Mouse (Mus musculus): ENCODE measurements around the gene Ank. TPM values are rescaled to one million over a fixed set of nuclear protein-coding genes. Genes with fewer than 3 reads are reported as not detected.

The Ank gene
- total and polyA plus RNA-seq, 3 experiments: 176 to 225 (median 196) TPM

DNA sequence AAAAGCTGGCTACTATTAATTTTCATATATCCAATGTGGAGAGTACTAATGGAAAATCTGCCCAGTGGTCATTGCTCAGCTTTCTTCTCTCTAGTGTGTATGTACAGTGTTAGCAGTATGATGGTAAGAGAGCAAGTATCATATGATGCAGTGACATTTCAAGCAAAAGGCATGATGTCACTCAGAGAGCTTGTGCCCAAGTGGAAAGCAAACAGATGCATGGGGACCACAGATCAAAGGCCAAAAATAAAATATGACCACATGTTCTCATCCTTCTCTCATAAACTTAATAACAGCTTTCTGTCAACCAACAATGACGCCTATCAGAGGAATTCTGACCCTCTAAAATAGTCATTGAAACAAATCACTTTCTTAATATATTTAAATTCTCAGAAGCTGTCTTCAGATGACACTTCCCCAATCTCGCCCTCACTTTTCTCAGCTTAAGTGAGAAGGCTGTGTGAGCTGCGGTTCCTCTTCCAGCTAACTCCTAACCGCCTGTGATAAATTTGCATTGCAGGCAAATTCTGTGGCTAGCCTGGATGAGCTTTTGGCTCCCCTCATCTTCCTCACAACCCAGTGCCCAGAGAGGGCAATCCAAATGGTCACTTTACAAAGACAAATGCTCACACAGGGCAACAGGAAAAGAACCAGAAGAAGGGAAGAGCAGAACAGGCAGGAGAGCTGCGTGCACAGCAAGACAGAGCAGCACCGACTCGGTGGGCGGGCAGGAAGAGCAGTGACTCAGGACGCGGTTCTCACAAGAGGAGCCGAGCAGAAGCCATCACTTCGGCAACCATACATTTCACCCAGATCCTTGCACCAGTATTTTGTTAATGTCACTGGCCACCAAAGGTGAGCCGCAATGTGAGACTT, 158.8 kb downstream of the Ank start:
- Histone ChIP-seq H3K27ac (peak overlapping the region; percentile 48), H3K79me2 (replicated peaks; ENCODE audit: control insufficient read depth, insufficient read depth, low read length) (peaks cover 2% of the 10 kb centered on the region), H3K9ac (ENCODE audit: low read depth, low read length) (no peak overlapping the region), H3K36me3 (ENCODE audit: control insufficient read depth, insufficient read depth, low read length) (peaks cover 10% of the 10 kb centered on the region), H3K4me1 (ENCODE audit: control insufficient read depth, insufficient read depth, low read length) (peaks cover 19% of the 10 kb centered on the region), H3K4me3 (no peak overlapping the region), H3K27me3 (ENCODE audit: control insufficient read depth, insufficient read depth, low read length) (no peaks in the 10 kb centered on the region)
- 64% methylated on average over 13 of the region's 13 CpGs for WGBS
- TF ChIP-seq POLR2A (IDR thresholded peaks at IDR 0.05; ENCODE audit: insufficient read depth, low read depth, low read length): no peak
- TF ChIP-seq CTCF (IDR thresholded peaks at IDR 0.05): no peak
- TF ChIP-seq EP300 (IDR thresholded peaks at IDR 0.05; ENCODE audit: insufficient read depth, low read depth, low read length): no peak
- intact Hi-C loops (cut with DNase I): no loop called here
- peak in 1 of 2 experiments; percentile 42 for DNase-seq

- Histone ChIP-seq H3K4me1 (ENCODE audit: control insufficient read depth, insufficient read depth, low read length) (peaks cover 17% of the 10 kb centered on the region), H3K27me3 (ENCODE audit: control insufficient read depth, insufficient read depth, low read length) (no peaks in the 10 kb centered on the region), H3K4me3 (no peak overlapping the region), H3K79me2 (replicated peaks; ENCODE audit: control insufficient read depth, insufficient read depth, low read length) (peaks cover 2% of the 10 kb centered on the region), H3K27ac (no peak overlapping the region; the same call in 1 of the 2 replicates), H3K36me3 (ENCODE audit: control insufficient read depth, insufficient read depth, low read length) (peaks cover 9% of the 10 kb centered on the region), H3K9ac (ENCODE audit: low read depth, low read length) (no peak overlapping the region)
- DNase-seq: no peak
- WGBS: 63% methylated on average over 10 of the region's 10 CpGs
- TF ChIP-seq EP300 (IDR thresholded peaks at IDR 0.05; ENCODE audit: insufficient read depth, low read depth, low read length) (no peak), CTCF (IDR thresholded peaks at IDR 0.05) (no peak), POLR2A (IDR thresholded peaks at IDR 0.05; ENCODE audit: insufficient read depth, low read depth, low read length) (no peak)
- intact Hi-C loops (cut with DNase I): no loop called here
Measured at GRCm38 (mm10) chr15:27625890-27626255, 159.4 kb downstream of the Ank start.

GRCm38 (mm10) chr15:27626314-27626713, 159.8 kb downstream of the Ank start:
- intact Hi-C loops (cut with DNase I): no loop called here
- Histone ChIP-seq H3K36me3 (ENCODE audit: control insufficient read depth, insufficient read depth, low read length) (peaks cover 5% of the 10 kb centered on the region), H3K9ac (ENCODE audit: low read depth, low read length) (no peak overlapping the region), H3K4me1 (ENCODE audit: control insufficient read depth, insufficient read depth, low read length) (peaks cover 13% of the 10 kb centered on the region), H3K27me3 (ENCODE audit: control insufficient read depth, insufficient read depth, low read length) (no peaks in the 10 kb centered on the region), H3K4me3 (no peak overlapping the region), H3K79me2 (replicated peaks; ENCODE audit: control insufficient read depth, insufficient read depth, low read length) (peaks cover 2% of the 10 kb centered on the region), H3K27ac (no peak overlapping the region; the same call in 1 of the 2 replicates)
- DNase-seq: no peak
- no peak for TF ChIP-seq POLR2A (IDR thresholded peaks at IDR 0.05; ENCODE audit: insufficient read depth, low read depth, low read length)
- TF ChIP-seq CTCF (IDR thresholded peaks at IDR 0.05): no peak
- TF ChIP-seq EP300 (IDR thresholded peaks at IDR 0.05; ENCODE audit: insufficient read depth, low read depth, low read length): no peak
- 98% methylated on average over 1 of the region's 1 CpGs for WGBS

GRCm38 (mm10) chr15:27627794-27628193, 161.3 kb downstream of the Ank start:
- Histone ChIP-seq H3K36me3 (ENCODE audit: control insufficient read depth, insufficient read depth, low read length) (peaks cover 3% of the 10 kb centered on the region), H3K27ac (no peak overlapping the region), H3K4me3 (no peak overlapping the region), H3K4me1 (ENCODE audit: control insufficient read depth, insufficient read depth, low read length) (peaks cover 12% of the 10 kb centered on the region), H3K27me3 (ENCODE audit: control insufficient read depth, insufficient read depth, low read length) (no peaks in the 10 kb centered on the region), H3K9ac (ENCODE audit: low read depth, low read length) (no peak overlapping the region), H3K79me2 (replicated peaks; ENCODE audit: control insufficient read depth, insufficient read depth, low read length) (peaks cover 2% of the 10 kb centered on the region)
- TF ChIP-seq EP300 (IDR thresholded peaks at IDR 0.05; ENCODE audit: insufficient read depth, low read depth, low read length) (no peak), CTCF (IDR thresholded peaks at IDR 0.05) (no peak), POLR2A (IDR thresholded peaks at IDR 0.05; ENCODE audit: insufficient read depth, low read depth, low read length) (no peak)
- DNase-seq: no peak
- intact Hi-C loops (cut with DNase I): no loop called here
- WGBS: 71% methylated on average over 9 of the region's 9 CpGs

DNA sequence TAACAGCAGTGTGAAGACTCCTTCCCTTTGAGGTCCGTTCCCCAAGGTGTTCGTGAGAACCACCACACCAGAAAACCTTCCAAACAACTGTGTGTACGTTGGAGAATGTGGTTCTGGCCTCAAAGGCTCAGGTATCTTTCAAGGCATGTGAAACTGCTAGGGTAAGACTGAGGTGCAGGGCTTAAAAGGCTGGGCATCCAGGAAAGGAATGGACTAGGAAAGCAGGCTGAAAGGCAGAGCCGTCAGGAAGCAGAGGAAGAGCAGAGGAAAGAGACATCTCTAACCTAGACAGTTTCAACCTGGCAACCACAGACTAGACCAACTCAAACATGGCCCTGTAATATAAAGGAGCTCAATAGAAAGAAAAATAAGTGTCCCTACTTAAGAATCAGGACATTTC, 162.6 kb downstream of the Ank start:
- 69% methylated on average over 4 of the region's 4 CpGs for WGBS
- Histone ChIP-seq H3K36me3 (ENCODE audit: control insufficient read depth, insufficient read depth, low read length) (no peaks in the 10 kb centered on the region; the same call in 1 of the 2 replicates), H3K4me3 (no peak overlapping the region), H3K9ac (ENCODE audit: low read depth, low read length) (no peak overlapping the region), H3K79me2 (replicated peaks; ENCODE audit: control insufficient read depth, insufficient read depth, low read length) (peaks cover 2% of the 10 kb centered on the region), H3K27ac (no peak overlapping the region), H3K27me3 (ENCODE audit: control insufficient read depth, insufficient read depth, low read length) (no peaks in the 10 kb centered on the region), H3K4me1 (ENCODE audit: control insufficient read depth, insufficient read depth, low read length) (peaks cover 12% of the 10 kb centered on the region)
- intact Hi-C loops (cut with DNase I): no loop called here
- TF ChIP-seq CTCF (IDR thresholded peaks at IDR 0.05) (no peak), EP300 (IDR thresholded peaks at IDR 0.05; ENCODE audit: insufficient read depth, low read depth, low read length) (no peak), POLR2A (IDR thresholded peaks at IDR 0.05; ENCODE audit: insufficient read depth, low read depth, low read length) (no peak)
- no peak for DNase-seq
